13 mouse cellular contexts compared by ENCODE assay signal in the genomic region with DNA sequence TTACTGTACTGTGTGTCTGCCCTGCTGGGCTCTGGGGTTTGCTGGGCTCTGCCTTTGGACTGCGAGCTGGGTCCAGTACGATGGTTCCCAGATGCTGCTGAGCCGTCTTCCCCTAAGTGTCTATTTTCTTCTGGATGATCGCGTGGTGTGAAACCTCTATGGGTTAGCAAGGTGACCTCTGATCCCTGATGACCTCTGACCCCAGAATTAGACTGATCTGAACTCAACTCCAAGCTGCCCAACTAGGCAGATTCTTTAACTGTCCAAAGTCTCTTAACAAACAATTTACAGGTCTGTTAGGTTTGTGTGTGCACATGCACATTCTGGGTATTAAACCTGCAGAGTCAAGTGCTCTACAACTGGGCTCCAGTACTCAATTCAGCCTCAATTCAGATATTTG.
"Had no signal": no experiment of that assay in that cellular context is flagged by ENCODE, and none has a peak within 500 bp of the region (broad histone marks: within the 10 kb centered on the region; RNA-seq: fewer than 3 reads in every experiment).

No protein-coding gene starts in this region.

- H3K4me3 ChIP-seq: limb, embryonic 13.5 days; liver, embryonic 12.5 days; midbrain, embryonic 12.5 days; neural tube, embryonic 13.5 days had no signal

- H3K9me3 ChIP-seq: limb, embryonic 13.5 days; liver, embryonic 12.5 days; midbrain, embryonic 12.5 days; neural tube, embryonic 13.5 days had no signal

- H3K9ac ChIP-seq: limb, embryonic 13.5 days; liver, embryonic 12.5 days; lung, embryonic 14.5 days; midbrain, embryonic 12.5 days; neural tube, embryonic 13.5 days had no signal

- DNase-seq: layer of hippocampus, adult 9-11 months; layer of hippocampus, postnatal 36 days; lung, embryonic 14.5 days; lung, postnatal 14 days; retina, postnatal 1 day; right cerebral cortex, postnatal 4 days had no signal

- H3K36me3 ChIP-seq: limb, embryonic 13.5 days; liver, embryonic 12.5 days; midbrain, embryonic 12.5 days; neural tube, embryonic 13.5 days had no signal

- H3K27me3 ChIP-seq: limb, embryonic 13.5 days; liver, embryonic 12.5 days; midbrain, embryonic 12.5 days; neural tube, embryonic 13.5 days had no signal

- H3K27ac ChIP-seq: hindbrain, postnatal 0 days; kidney, postnatal 0 days; limb, embryonic 13.5 days; liver, embryonic 12.5 days; midbrain, embryonic 12.5 days; neural tube, embryonic 13.5 days had no signal

- ATAC-seq: liver, embryonic 12.5 days; midbrain, embryonic 16.5 days had no signal

- H3K4me2 ChIP-seq: limb, embryonic 13.5 days; liver, embryonic 12.5 days; lung, embryonic 14.5 days; midbrain, embryonic 12.5 days; neural tube, embryonic 13.5 days had no signal
